Mouse (Mus musculus): ENCODE measurements around the gene Efna2.

- TF ChIP-seq CTCF (conservative IDR thresholded peaks at IDR 0.05 in 1 of 2, IDR thresholded peaks at IDR 0.05 in 1 of 2; ENCODE audit: low read depth in 2 of 2, low read length in 2 of 2), result no peak
- no peak for TF ChIP-seq E2F4 (IDR thresholded peaks at IDR 0.05; ENCODE audit: insufficient replicate concordance, low read depth, low read length)
- no peak for TF ChIP-seq TCF12 (IDR thresholded peaks at IDR 0.05; ENCODE audit: low read depth, low read length)
- TF ChIP-seq ZKSCAN1 (IDR thresholded peaks at IDR 0.05; ENCODE audit: borderline replicate concordance, low read depth, low read length), result no peak
- no peak for TF ChIP-seq ETS1 (conservative IDR thresholded peaks at IDR 0.05; ENCODE audit: low read depth, low read length)
- TF ChIP-seq KAT2A (IDR thresholded peaks at IDR 0.05; ENCODE audit: insufficient replicate concordance, low read length), result no peak
- TF ChIP-seq ZMIZ1 (IDR thresholded peaks at IDR 0.05; ENCODE audit: low read depth, low read length), result no peak
- TF ChIP-seq POLR2A (IDR thresholded peaks at IDR 0.05; ENCODE audit: low read depth, low read length), result no peak
- TF ChIP-seq POLR2AphosphoS2 (IDR thresholded peaks at IDR 0.05; ENCODE audit: low read depth, low read length), result no peak
- TF ChIP-seq USF1 (IDR thresholded peaks at IDR 0.05; ENCODE audit: low read depth, low read length), result no peak
- no peak for TF ChIP-seq EP300 (IDR thresholded peaks at IDR 0.05; ENCODE audit: low read length)
- TF ChIP-seq MAX (IDR thresholded peaks at IDR 0.05; ENCODE audit: low read length), result no peak
Measured at GRCm38 (mm10) chr10:80188453-80189024, 9.3 kb downstream of the Efna2 start.

Data from CH12.LX (cell line).